Mouse (Mus musculus): Measurements from ENCODE around the gene S1pr4. TPM values are rescaled to one million over a fixed set of nuclear protein-coding genes. Genes with fewer than 3 reads are reported as not detected.
A peak's percentile ranks its signal among the peaks of the same experiment; 100 is the strongest.

Gene S1pr4
- polyA plus RNA-seq, 1 experiment from 2014 or later: 0.51 TPM

DNA sequence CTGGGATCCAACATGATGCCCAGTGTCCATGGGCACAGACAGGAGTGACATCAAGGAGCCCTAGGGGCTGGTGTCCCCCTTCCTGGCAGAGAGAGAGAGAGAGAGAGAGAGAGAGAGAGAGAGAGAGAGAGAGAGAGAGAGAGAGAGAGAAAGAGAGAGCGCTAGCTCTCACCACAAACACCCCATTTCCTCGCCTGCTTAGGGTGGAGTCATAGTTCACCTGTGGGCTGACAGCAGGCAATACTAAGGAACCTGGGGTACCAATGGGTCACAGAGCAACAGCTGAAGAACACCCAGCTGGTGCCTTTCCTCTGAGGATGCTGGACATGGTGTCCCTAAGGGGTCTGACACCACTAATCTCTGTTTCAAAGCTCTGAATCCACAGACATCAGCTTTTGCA, 37.5 kb upstream of the S1pr4 start:
- Histone ChIP-seq H3K27me3 (replicated peaks; ENCODE audit: low read depth, poor library complexity, severe bottlenecking) (no peaks in the 10 kb centered on the region), H3K4me3 (no peak overlapping the region), H3K9me3 (no peaks in the 10 kb centered on the region), H3K27ac (replicated peaks) (no peak overlapping the region), H3K4me1 (peaks cover 26% of the 10 kb centered on the region), H3K36me3 (replicated peaks) (peaks cover 77% of the 10 kb centered on the region)
- no peak for DNase-seq (ENCODE audit: low spot score)
- WGBS: 92% methylated on average over 2 of the region's 2 CpGs

DNA sequence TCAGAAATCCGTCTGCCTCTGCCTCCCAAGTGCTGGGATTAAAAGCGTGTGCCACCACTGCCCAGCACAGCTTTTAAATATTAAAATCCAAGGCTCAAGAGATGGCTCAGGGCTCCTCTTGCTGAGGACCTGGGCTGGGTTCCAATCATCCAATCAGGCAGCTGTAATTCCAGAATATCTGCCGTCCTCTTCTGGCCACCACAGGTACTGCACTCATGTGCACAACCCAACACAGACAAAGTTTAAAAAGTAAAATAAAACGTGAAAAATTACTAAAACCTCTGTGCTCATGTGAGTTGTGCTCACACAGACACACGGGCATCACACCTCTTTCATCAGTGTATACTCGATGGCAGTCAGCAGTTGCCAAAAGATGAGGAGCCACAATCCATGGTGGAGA, 36.8 kb upstream of the S1pr4 start:
- Histone ChIP-seq H3K4me3 (no peak overlapping the region), H3K4me1 (peaks cover 19% of the 10 kb centered on the region), H3K9me3 (no peaks in the 10 kb centered on the region), H3K27me3 (replicated peaks; ENCODE audit: low read depth, poor library complexity, severe bottlenecking) (no peaks in the 10 kb centered on the region), H3K36me3 (replicated peaks) (peaks cover 82% of the 10 kb centered on the region), H3K27ac (replicated peaks) (no peak overlapping the region)
- 79% methylated on average over 6 of the region's 6 CpGs for WGBS
- no peak for DNase-seq (ENCODE audit: low spot score)

DNA sequence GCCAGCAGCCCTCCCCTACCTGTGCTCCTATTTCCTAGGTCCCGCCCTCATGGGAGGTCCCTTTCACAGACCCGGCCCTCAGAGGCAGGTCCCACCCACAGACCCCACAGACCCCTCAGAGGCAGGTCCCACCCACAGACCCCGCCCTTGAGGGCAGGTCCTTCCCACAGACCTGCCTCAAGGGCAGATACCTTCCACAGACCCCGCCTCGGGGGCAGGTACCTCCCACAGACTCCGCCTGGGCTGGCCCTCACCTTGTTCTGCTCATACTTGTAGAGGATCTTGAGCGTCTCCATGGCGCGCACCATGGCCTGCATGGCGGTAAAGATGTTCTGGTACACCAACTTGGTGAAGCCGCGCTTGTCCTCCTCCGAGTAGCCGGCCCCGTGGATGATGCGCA, 34.9 kb upstream of the S1pr4 start:
- DNase-seq (ENCODE audit: low spot score): no peak
- no peaks in the 10 kb centered on the region for H3K27me3 ChIP-seq (replicated peaks; ENCODE audit: low read depth, poor library complexity, severe bottlenecking)
- H3K4me1 ChIP-seq: peaks cover 12% of the 10 kb centered on the region
- WGBS: 59% methylated on average over 16 of the region's 16 CpGs
- H3K36me3 ChIP-seq (replicated peaks): peaks cover 85% of the 10 kb centered on the region
- H3K27ac ChIP-seq (replicated peaks): no peak overlapping the region
- H3K4me3 ChIP-seq: no peak overlapping the region
- no peaks in the 10 kb centered on the region for H3K9me3 ChIP-seq

DNA sequence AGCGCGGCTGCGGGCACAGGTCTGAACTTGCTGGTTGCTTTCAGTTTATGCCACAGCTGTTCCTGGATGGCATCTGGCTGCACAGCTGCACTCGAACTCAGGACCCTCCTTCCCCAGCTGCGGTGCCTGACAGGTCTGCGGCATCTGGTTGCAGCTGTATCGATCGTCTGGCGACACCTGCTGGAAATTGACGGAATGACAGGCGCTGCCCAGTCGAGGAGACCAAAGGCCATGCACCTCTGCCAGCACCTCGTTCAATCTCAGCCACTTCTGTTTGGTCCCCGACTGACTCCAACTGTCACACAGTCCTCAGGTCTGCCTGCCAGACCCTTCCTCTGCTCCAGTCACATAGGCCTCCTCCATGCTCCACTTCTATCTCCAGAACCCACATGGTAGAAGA, 26.8 kb upstream of the S1pr4 start:
- peak; percentile 82 for DNase-seq (ENCODE audit: low spot score)
- Histone ChIP-seq H3K4me1 (peaks cover 8% of the 10 kb centered on the region; the same call in 1 of the 2 replicates), H3K36me3 (replicated peaks) (peaks cover 39% of the 10 kb centered on the region), H3K9me3 (no peaks in the 10 kb centered on the region), H3K27ac (replicated peaks) (no peak overlapping the region), H3K27me3 (replicated peaks; ENCODE audit: low read depth, poor library complexity, severe bottlenecking) (peaks cover 26% of the 10 kb centered on the region), H3K4me3 (no peak overlapping the region)
- WGBS: 17% methylated on average over 14 of the region's 14 CpGs

DNA sequence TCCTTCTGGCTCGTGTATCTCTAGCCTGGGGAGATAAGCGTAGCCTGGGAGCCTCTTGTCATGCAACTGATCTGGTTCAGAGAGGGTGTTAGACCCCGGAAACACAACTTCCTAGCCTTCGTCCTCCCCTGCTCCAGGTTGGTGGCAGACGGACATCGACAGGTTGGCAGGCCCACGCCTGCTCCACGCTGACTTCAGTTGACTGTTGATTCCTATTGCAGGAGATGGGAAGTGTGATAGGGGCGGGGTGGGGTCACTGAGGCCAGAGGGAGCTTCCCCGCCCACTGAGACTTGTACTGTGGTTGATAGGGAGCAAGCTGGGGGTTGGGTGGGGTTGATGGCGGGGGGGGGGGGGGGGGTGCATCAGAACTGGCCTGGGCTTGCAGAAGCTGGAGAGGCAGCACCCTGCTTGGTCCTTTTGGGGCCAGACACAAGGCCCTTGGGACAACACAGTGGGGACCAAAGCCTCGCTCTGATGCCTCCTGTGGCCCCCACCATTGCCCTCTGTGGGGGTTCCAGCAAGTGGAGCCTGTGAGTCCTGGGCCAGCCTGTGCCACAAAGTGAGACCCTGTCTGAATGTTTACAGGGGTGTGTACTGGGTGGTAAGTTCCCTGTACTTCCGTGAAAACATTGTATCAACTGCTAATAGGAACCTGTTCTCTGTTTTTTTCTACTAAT, 25.2 kb upstream of the S1pr4 start:
- Histone ChIP-seq H3K4me1 (peaks cover 8% of the 10 kb centered on the region; the same call in 1 of the 2 replicates), H3K4me3 (no peak overlapping the region), H3K9me3 (no peaks in the 10 kb centered on the region), H3K36me3 (replicated peaks) (peaks cover 23% of the 10 kb centered on the region), H3K27me3 (replicated peaks; ENCODE audit: low read depth, poor library complexity, severe bottlenecking) (peaks cover 26% of the 10 kb centered on the region), H3K27ac (replicated peaks) (no peak overlapping the region)
- no peak for DNase-seq (ENCODE audit: low spot score)
- 65% methylated on average over 13 of the region's 13 CpGs for WGBS

DNA sequence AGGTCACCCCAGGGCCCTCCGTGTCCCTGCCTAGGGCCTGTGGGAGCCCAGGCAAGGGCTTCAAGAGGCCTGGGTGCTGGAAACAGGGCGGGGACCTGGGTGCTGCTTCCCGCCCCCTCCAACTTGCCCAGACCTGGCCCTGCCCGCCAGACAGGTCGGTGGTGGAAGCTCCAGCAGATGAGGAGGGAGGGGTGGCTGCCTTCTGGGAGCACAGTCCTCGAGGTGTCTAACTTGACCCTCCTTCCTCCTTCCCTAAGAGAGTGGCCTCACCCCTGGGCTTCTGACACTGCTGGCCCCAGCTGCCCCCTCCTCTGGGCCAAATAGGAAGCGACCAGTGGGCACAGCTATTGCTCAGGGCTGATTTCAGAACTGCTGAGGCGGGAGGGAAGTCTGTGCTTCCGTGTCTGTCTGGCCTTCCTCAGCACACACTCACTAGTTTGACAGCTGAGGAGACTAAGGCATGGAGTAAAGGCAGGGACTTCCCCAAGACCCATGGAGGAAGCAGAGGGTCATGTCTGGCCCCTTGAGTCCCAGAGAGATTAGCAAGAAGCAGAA, 24.2 kb upstream of the S1pr4 start, which contains the start of gene Gna15:
TSS of gene Gna15 (minus strand) at position 175 of the 555 bp plus-strand sequence.
- Histone ChIP-seq H3K27me3 (replicated peaks; ENCODE audit: low read depth, poor library complexity, severe bottlenecking) (peaks cover 26% of the 10 kb centered on the region), H3K4me3 (peak within 1 kb of the TSS; percentile 24), H3K36me3 (replicated peaks) (peaks cover 13% of the 10 kb centered on the region), H3K27ac (replicated peaks) (0 out of 2 replicates have a peak within 1 kb of the TSS, but pooled peaks have one; percentile 36), H3K9me3 (no peaks in the 10 kb centered on the region), H3K4me1 (peaks cover 8% of the 10 kb centered on the region; the same call in 1 of the 2 replicates)
- 17% methylated on average over 9 of the region's 9 CpGs for WGBS
- DNase-seq (ENCODE audit: low spot score): no peak

DNA sequence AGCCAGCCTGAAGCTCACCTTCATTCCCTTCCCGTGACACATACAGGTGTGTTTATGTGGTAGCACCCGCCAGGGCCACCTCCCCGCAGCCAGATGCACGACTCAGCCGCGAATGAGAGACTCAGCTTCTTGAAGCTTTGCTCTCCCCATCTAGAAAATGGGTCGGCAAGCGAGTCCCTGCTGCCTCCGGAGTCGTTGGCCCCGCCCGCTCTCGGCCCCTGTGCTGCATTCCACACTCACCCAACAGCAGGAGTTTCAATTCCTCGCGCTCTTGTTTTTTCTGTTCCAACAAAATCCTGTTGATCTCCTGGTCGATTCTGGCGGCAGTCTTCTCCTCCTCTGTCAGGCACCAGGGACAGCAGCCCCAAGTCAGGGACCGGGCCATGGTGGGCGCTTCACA, 23.6 kb upstream of the S1pr4 start:
- H3K36me3 ChIP-seq (replicated peaks): peaks cover 7% of the 10 kb centered on the region
- H3K27me3 ChIP-seq (replicated peaks; ENCODE audit: low read depth, poor library complexity, severe bottlenecking): peaks cover 26% of the 10 kb centered on the region
- 0 out of 2 replicates have a peak overlapping the region, but pooled peaks have one; percentile 36 for H3K27ac ChIP-seq (replicated peaks)
- peak overlapping the region; percentile 24 for H3K4me3 ChIP-seq
- no peaks in the 10 kb centered on the region for H3K9me3 ChIP-seq
- 19% methylated on average over 19 of the region's 19 CpGs for WGBS
- DNase-seq (ENCODE audit: low spot score): no peak
- peaks cover 8% of the 10 kb centered on the region; the same call in 1 of the 2 replicates for H3K4me1 ChIP-seq

DNA sequence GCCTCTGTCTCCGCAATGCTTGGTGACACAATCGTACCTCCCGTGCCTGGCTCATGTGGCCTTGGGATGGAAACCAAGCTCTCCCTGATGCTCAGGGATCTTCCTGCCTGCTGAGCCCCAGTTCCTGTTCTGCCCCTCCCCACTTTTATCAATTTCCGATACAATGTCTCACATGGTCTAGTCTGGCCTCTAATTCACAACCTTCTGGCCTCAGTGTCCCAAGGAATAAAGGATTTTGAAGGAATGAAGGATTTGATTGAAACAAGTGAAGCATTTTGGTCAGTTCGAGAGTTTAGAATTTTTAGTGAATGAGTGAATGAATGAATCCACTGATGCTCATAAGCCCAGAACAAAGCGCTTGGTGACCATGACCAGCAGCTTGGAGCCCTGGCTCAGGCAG, 23.2 kb upstream of the S1pr4 start:
- 79% methylated on average over 6 of the region's 6 CpGs for WGBS

DNA sequence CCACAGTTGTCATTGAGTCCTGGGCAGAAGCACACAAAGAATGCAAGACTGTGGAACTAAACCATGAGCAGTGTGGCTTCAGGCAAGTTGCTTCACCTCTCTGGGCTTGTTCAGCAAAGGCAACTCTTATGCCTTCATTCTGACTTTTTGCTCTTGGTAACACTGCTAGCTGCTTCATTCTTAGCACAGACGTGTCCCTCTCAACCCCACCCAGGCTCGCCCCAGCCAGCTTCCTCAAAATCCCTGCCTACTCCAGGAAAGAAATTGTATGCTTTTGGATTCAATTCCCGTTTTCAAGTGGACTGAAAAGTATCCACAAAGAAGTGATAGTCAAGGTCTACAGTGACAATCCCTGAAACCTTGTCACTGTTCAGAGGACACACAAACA, 20.0 kb upstream of the S1pr4 start:
- Histone ChIP-seq H3K27me3 (replicated peaks; ENCODE audit: low read depth, poor library complexity, severe bottlenecking) (peaks cover 37% of the 10 kb centered on the region), H3K9me3 (no peaks in the 10 kb centered on the region), H3K27ac (replicated peaks) (no peak overlapping the region), H3K4me3 (no peak overlapping the region), H3K4me1 (peaks cover 8% of the 10 kb centered on the region; the same call in 1 of the 2 replicates), H3K36me3 (replicated peaks) (no peaks in the 10 kb centered on the region)
- no peak for DNase-seq (ENCODE audit: low spot score)
- 76% methylated on average over 3 of the region's 3 CpGs for WGBS

More for the DNA sequence above, 23.2 kb upstream of the S1pr4 start:
- H3K27me3 ChIP-seq (replicated peaks; ENCODE audit: low read depth, poor library complexity, severe bottlenecking): peaks cover 28% of the 10 kb centered on the region
- no peak overlapping the region for H3K27ac ChIP-seq (replicated peaks)
- no peak for DNase-seq (ENCODE audit: low spot score)
- no peaks in the 10 kb centered on the region for H3K9me3 ChIP-seq
- H3K36me3 ChIP-seq (replicated peaks): peaks cover 3% of the 10 kb centered on the region; the same call in 1 of the 2 replicates
- peaks cover 8% of the 10 kb centered on the region; the same call in 1 of the 2 replicates for H3K4me1 ChIP-seq
- H3K4me3 ChIP-seq: 0 out of 2 replicates have a peak overlapping the region, but pooled peaks have one; percentile 24

DNA sequence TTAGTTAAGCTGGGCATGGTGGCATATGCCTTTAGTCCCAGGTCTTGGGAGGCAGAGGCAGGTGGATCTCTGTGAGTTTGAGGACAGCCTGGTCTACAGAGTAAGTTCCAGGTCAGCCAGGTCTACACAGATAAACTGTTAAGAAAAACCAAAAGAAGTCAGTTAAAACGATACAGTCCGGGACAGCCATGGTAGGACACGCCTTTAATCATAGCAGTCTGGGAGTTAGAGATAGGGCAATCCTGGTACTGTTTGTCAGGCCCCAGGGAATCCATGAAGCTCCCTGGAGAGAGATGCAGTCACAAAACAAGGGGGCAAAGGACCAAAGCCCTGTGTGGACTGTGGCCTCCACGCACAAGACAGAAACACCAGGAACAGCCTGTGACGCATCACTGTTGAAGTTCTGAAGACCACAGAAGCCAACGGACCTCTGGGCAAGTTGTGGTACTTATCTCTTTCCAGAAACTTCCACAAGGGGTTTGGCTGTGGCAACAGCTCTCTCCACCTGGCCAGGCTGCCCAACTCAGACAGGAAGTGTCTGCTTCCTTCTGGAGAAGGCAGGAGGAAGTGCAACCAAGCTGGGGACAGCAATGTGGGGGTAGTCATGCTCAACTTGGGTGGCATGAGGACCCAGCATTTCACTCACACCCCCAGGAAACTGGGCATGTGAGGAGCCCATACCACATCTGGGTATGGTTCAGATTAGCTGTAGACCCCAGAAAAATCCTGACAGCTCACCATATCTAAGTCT, 19.5 kb upstream of the S1pr4 start:
- H3K27me3 ChIP-seq (replicated peaks; ENCODE audit: low read depth, poor library complexity, severe bottlenecking): peaks cover 32% of the 10 kb centered on the region
- no peak overlapping the region for H3K4me3 ChIP-seq
- H3K36me3 ChIP-seq (replicated peaks): no peaks in the 10 kb centered on the region
- DNase-seq (ENCODE audit: low spot score): no peak
- 83% methylated on average over 6 of the region's 6 CpGs for WGBS
- no peaks in the 10 kb centered on the region for H3K9me3 ChIP-seq
- H3K27ac ChIP-seq (replicated peaks): no peak overlapping the region
- H3K4me1 ChIP-seq: peaks cover 8% of the 10 kb centered on the region; the same call in 1 of the 2 replicates

DNA sequence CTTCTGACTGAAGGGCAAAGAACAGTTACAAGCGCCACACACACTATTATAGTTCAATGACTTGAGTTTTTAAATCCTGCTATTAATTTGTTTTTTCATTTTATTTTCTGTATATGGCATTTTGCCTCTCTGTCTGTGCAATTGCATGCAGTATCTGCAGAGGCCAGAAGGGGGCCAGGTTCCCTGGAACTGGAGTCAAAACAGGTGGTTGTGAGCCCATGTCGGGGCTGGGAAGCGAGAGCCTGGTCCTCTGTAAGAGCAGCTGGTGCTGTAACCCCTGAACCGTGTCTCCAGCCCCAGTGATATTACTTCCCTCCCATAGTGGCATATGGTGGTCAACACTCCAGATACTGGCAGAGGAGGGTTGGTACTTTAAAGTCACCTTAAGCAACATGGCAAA, 18.6 kb upstream of the S1pr4 start:
- Histone ChIP-seq H3K4me3 (no peak overlapping the region), H3K27me3 (replicated peaks; ENCODE audit: low read depth, poor library complexity, severe bottlenecking) (peaks cover 25% of the 10 kb centered on the region), H3K4me1 (no peaks in the 10 kb centered on the region), H3K27ac (replicated peaks) (no peak overlapping the region), H3K36me3 (replicated peaks) (no peaks in the 10 kb centered on the region), H3K9me3 (peaks cover 7% of the 10 kb centered on the region; the same call in 1 of the 2 replicates)
- 17% methylated on average over 4 of the region's 4 CpGs for WGBS
- peak; percentile 74 for DNase-seq (ENCODE audit: low spot score)

DNA sequence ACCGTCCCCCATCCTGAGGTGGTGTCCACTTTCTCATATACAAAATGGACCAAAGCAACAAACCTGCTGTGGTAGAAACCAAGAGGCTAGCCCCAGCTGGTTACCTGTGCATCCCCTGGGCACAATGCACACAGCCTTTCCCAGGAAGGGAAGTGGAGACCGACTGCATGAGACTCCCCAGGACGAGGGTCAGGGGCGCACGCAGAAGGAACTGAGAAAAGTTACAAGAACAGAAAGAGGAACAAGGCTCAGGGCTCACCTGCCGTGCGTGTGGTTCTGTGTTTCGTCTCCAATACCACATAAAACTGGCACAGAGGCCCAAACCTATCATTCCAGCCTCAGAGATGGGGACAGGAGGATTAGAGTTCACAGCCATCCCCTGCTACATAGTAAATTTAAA, 17.3 kb upstream of the S1pr4 start:
- 81% methylated on average over 8 of the region's 8 CpGs for WGBS

More for the DNA sequence above, 17.3 kb upstream of the S1pr4 start:
- H3K4me3 ChIP-seq: no peak overlapping the region
- H3K9me3 ChIP-seq: peaks cover 8% of the 10 kb centered on the region; the same call in 1 of the 2 replicates
- H3K4me1 ChIP-seq: 0 out of 2 replicates have a peak, but pooled peaks cover 2% of the 10 kb centered on the region
- peaks cover 30% of the 10 kb centered on the region for H3K27me3 ChIP-seq (replicated peaks; ENCODE audit: low read depth, poor library complexity, severe bottlenecking)
- H3K27ac ChIP-seq (replicated peaks): no peak overlapping the region
- no peak for DNase-seq (ENCODE audit: low spot score)
- H3K36me3 ChIP-seq (replicated peaks): no peaks in the 10 kb centered on the region

Data from embryonic facial prominence, embryonic 10.5 days (tissue).